Mouse (Mus musculus) embryonic fibroblast, embryonic 13.5 days (primary cell): ENCODE measurements at regions not wholly inside any gene's neighbourhood (a gene's known extent, or its start where the extent isn't known, plus 50 kb on each side); places are given as distances from the start of the nearest gene placed in this dataset.

Experiments used
- CTCF ChIP-seq: IDR thresholded peaks from 2 replicates; pipeline ENCODE4 v1.5.1; 2011; ENCODE audit warnings: mild to moderate bottlenecking, control low read depth, low read length, moderate library complexity, borderline replicate concordance; ENCODE audit not compliant: insufficient read depth
- POLR2A ChIP-seq: IDR thresholded peaks from 2 replicates; pipeline ENCODE4 v1.6.1; 2011; ENCODE audit warnings: low read depth, mild to moderate bottlenecking, control low read depth, low read length, moderate library complexity

DNA sequence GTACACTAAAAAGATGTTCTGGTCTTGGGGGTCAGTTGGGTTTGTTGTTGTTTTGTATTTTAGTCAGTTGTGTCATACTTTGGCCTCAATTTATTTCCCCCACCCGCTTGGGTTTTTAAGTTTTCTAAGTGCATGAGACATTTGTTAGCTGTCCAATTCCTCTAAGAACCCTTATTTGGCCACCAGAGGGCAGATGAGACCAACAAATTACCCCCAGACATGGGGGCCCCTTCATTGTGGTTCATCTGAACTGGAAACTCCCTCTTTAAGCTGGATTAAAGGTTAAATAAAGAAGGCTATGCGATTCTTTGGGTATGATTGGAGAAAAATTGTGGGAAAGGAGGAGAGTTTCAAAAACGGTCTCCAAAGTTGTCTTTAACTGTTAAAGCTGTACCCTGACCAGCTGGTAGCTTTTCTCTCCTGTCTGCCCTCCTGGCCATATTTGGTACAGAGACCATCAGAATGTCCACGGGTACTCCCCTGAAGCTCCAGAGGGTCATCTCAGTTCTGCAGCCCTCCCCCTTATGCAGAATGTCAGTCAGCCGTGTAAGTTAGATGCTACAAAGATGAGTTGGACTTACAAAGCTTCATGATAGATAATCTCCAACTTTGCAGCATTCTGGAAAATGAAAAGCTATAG, 238.6 kb downstream of the Foxa2 start:
- no peak for TF ChIP-seq POLR2A
- TF ChIP-seq CTCF, result no peak
